Mouse (Mus musculus): ENCODE results near the gene Lmcd1. TPM values are rescaled to one million over a fixed set of nuclear protein-coding genes. Genes with fewer than 3 reads are reported as not detected.

Lmcd1 gene
- total and polyA plus RNA-seq, 3 experiments = 0.64 to 4.8 (median 2.3) TPM

- H3K9me3 ChIP-seq (replicated peaks; ENCODE audit: low read length) = peaks cover 5% of the 10 kb centered on the region
- H3K9ac ChIP-seq (ENCODE audit: insufficient read depth, low read depth) = no peak overlapping the region
- no peak overlapping the region for H3K4me2 ChIP-seq (ENCODE audit: insufficient read depth, low read depth, poor library complexity, severe bottlenecking)
- no peak for DNase-seq (ENCODE audit: extremely low read depth)
- in situ Hi-C loops (cut with MboI; ENCODE audit: low pct_ligation_motif_present, low pct_unique_long_range_greater_than_20kb, low sequenced_read_pairs) = no loop called here
- no peaks in the 10 kb centered on the region for H3K27me3 ChIP-seq (replicated peaks)
- no peaks in the 10 kb centered on the region for H3K79me2 ChIP-seq (replicated peaks; ENCODE audit: control insufficient read depth, extremely low read depth, insufficient read depth, poor library complexity, severe bottlenecking)
- no peak overlapping the region for H3K27ac ChIP-seq (ENCODE audit: insufficient read depth, low read depth)
- no peak overlapping the region for H3K4me3 ChIP-seq (replicated peaks in 1 of 3; ENCODE audit: low read depth in 2 of 3, low read length in 2 of 3, poor library complexity in 1 of 3)
- TF ChIP-seq ZC3H11A (IDR thresholded peaks at IDR 0.05; ENCODE audit: low read depth, low read length) (no peak), RAD21 (IDR thresholded peaks at IDR 0.05; ENCODE audit: low read depth, low read length) (no peak)
- dilution Hi-C loops (cut with MboI; ENCODE audit: extremely low pct_ligation_motif_present, extremely low pct_unique_long_range_greater_than_20kb, low sequenced_read_pairs) = no loop called here
- peaks cover 0 to 8% of the 10 kb centered on the region in 2 experiments; a peak in 2 of 4 replicates for H3K4me1 ChIP-seq (ENCODE audit: control insufficient read depth in 1 of 2, insufficient read depth in 2 of 2)
- no peaks in the 10 kb centered on the region for H3K36me3 ChIP-seq (replicated peaks in 1 of 2; ENCODE audit: control insufficient read depth in 1 of 2, insufficient read depth in 1 of 2, low read length in 1 of 2)
Observed at GRCm38 (mm10) chr6:112278805-112279204, 5.2 kb downstream of the Lmcd1 start.

- Histone ChIP-seq H3K9ac (ENCODE audit: insufficient read depth, low read depth) (no peak overlapping the region), H3K27me3 (replicated peaks) (no peaks in the 10 kb centered on the region), H3K27ac (ENCODE audit: insufficient read depth, low read depth) (no peak overlapping the region), H3K36me3 (replicated peaks in 1 of 2; ENCODE audit: control insufficient read depth in 1 of 2, insufficient read depth in 1 of 2, low read length in 1 of 2) (no peaks in the 10 kb centered on the region), H3K79me2 (replicated peaks; ENCODE audit: control insufficient read depth, extremely low read depth, insufficient read depth, poor library complexity, severe bottlenecking) (no peaks in the 10 kb centered on the region), H3K4me3 (replicated peaks in 1 of 3; ENCODE audit: low read depth in 2 of 3, low read length in 2 of 3, poor library complexity in 1 of 3) (no peak overlapping the region), H3K9me3 (replicated peaks; ENCODE audit: low read length) (no peaks in the 10 kb centered on the region), H3K4me2 (ENCODE audit: insufficient read depth, low read depth, poor library complexity, severe bottlenecking) (no peak overlapping the region), H3K4me1 (ENCODE audit: control insufficient read depth in 1 of 2, insufficient read depth in 2 of 2) (peaks cover 0 to under 1% of the 10 kb centered on the region in 2 experiments; a peak in 1 of 4 replicates)
- no peak for DNase-seq (ENCODE audit: extremely low read depth)
- in situ Hi-C loops (cut with MboI; ENCODE audit: low pct_ligation_motif_present, low pct_unique_long_range_greater_than_20kb, low sequenced_read_pairs) (no loop called here), dilution Hi-C loops (cut with MboI; ENCODE audit: extremely low pct_ligation_motif_present, extremely low pct_unique_long_range_greater_than_20kb, low sequenced_read_pairs) (no loop called here)
- TF ChIP-seq CTCF (conservative IDR thresholded peaks at IDR 0.05 in 1 of 2, IDR thresholded peaks at IDR 0.05 in 1 of 2; ENCODE audit: low read depth in 2 of 2, low read length in 2 of 2) (no peak), USF2 (conservative IDR thresholded peaks at IDR 0.05; ENCODE audit: low read depth, low read length) (no peak), JUND (conservative IDR thresholded peaks at IDR 0.05; ENCODE audit: low read depth, low read length) (no peak), BHLHE40 (IDR thresholded peaks at IDR 0.05; ENCODE audit: low read depth, low read length) (no peak), CHD2 (IDR thresholded peaks at IDR 0.05; ENCODE audit: low read length) (no peak), GABPA (IDR thresholded peaks at IDR 0.05; ENCODE audit: insufficient replicate concordance, low read depth, low read length) (no peak), ZC3H11A (IDR thresholded peaks at IDR 0.05; ENCODE audit: low read depth, low read length) (no peak), ELF1 (IDR thresholded peaks at IDR 0.05; ENCODE audit: low read depth, low read length) (no peak), RAD21 (IDR thresholded peaks at IDR 0.05; ENCODE audit: low read depth, low read length) (no peak), TCF12 (IDR thresholded peaks at IDR 0.05; ENCODE audit: low read depth, low read length) (no peak), POLR2A (IDR thresholded peaks at IDR 0.05; ENCODE audit: low read depth, low read length) (no peak), MAZ (IDR thresholded peaks at IDR 0.05; ENCODE audit: low read depth, low read length) (no peak), TBP (conservative IDR thresholded peaks at IDR 0.05; ENCODE audit: low read depth, low read length) (no peak), NRF1 (IDR thresholded peaks at IDR 0.05; ENCODE audit: low read depth, low read length) (no peak), MXI1 (IDR thresholded peaks at IDR 0.05; ENCODE audit: low read depth, low read length) (no peak)
Observed at GRCm38 (mm10) chr6:112280161-112280560, 6.6 kb downstream of the Lmcd1 start.

- Histone ChIP-seq H3K79me2 (replicated peaks; ENCODE audit: control insufficient read depth, extremely low read depth, insufficient read depth, poor library complexity, severe bottlenecking) (no peaks in the 10 kb centered on the region), H3K9ac (ENCODE audit: insufficient read depth, low read depth) (no peak overlapping the region), H3K27me3 (replicated peaks) (no peaks in the 10 kb centered on the region), H3K36me3 (replicated peaks in 1 of 2; ENCODE audit: control insufficient read depth in 1 of 2, insufficient read depth in 1 of 2, low read length in 1 of 2) (no peaks in the 10 kb centered on the region), H3K27ac (ENCODE audit: insufficient read depth, low read depth) (no peak overlapping the region), H3K4me2 (ENCODE audit: insufficient read depth, low read depth, poor library complexity, severe bottlenecking) (no peak overlapping the region), H3K9me3 (replicated peaks; ENCODE audit: low read length) (no peaks in the 10 kb centered on the region), H3K4me3 (replicated peaks in 1 of 3; ENCODE audit: low read depth in 2 of 3, low read length in 2 of 3, poor library complexity in 1 of 3) (no peak overlapping the region), H3K4me1 (ENCODE audit: control insufficient read depth in 1 of 2, insufficient read depth in 2 of 2) (no peaks in the 10 kb centered on the region)
- TF ChIP-seq PAX5 (IDR thresholded peaks at IDR 0.05; ENCODE audit: low read length) (no peak), CTCF (conservative IDR thresholded peaks at IDR 0.05 in 1 of 2, IDR thresholded peaks at IDR 0.05 in 1 of 2; ENCODE audit: low read depth in 2 of 2, low read length in 2 of 2) (no peak), MAZ (IDR thresholded peaks at IDR 0.05; ENCODE audit: low read depth, low read length) (no peak), USF2 (conservative IDR thresholded peaks at IDR 0.05; ENCODE audit: low read depth, low read length) (no peak), GABPA (IDR thresholded peaks at IDR 0.05; ENCODE audit: insufficient replicate concordance, low read depth, low read length) (no peak), E2F4 (IDR thresholded peaks at IDR 0.05; ENCODE audit: insufficient replicate concordance, low read depth, low read length) (no peak), TCF12 (IDR thresholded peaks at IDR 0.05; ENCODE audit: low read depth, low read length) (no peak), JUN (IDR thresholded peaks at IDR 0.05; ENCODE audit: insufficient read depth, low read depth, low read length) (no peak), ZKSCAN1 (IDR thresholded peaks at IDR 0.05; ENCODE audit: borderline replicate concordance, low read depth, low read length) (no peak), MXI1 (IDR thresholded peaks at IDR 0.05; ENCODE audit: low read depth, low read length) (no peak), MEF2A (IDR thresholded peaks at IDR 0.05; ENCODE audit: borderline replicate concordance, low read depth, low read length) (no peak), NRF1 (IDR thresholded peaks at IDR 0.05; ENCODE audit: low read depth, low read length) (no peak), IRF4 (IDR thresholded peaks at IDR 0.05; ENCODE audit: low read depth, low read length) (no peak), UBTF (IDR thresholded peaks at IDR 0.05; ENCODE audit: low read depth, low read length) (no peak), MAX (IDR thresholded peaks at IDR 0.05; ENCODE audit: low read length) (no peak), BHLHE40 (IDR thresholded peaks at IDR 0.05; ENCODE audit: low read depth, low read length) (no peak), ZMIZ1 (IDR thresholded peaks at IDR 0.05; ENCODE audit: low read depth, low read length) (no peak), SMC3 (IDR thresholded peaks at IDR 0.05; ENCODE audit: low read depth, low read length) (no peak), RAD21 (IDR thresholded peaks at IDR 0.05; ENCODE audit: low read depth, low read length) (no peak)
- dilution Hi-C loops (cut with MboI; ENCODE audit: extremely low pct_ligation_motif_present, extremely low pct_unique_long_range_greater_than_20kb, low sequenced_read_pairs) = no loop called here
- in situ Hi-C loops (cut with MboI; ENCODE audit: low pct_ligation_motif_present, low pct_unique_long_range_greater_than_20kb, low sequenced_read_pairs) = no loop called here
- no peak for DNase-seq (ENCODE audit: extremely low read depth)
Observed at GRCm38 (mm10) chr6:112280945-112281344, 7.4 kb downstream of the Lmcd1 start.
